Mouse (Mus musculus): ENCODE results near the gene Hnf1b.

Hnf1b gene

DNA sequence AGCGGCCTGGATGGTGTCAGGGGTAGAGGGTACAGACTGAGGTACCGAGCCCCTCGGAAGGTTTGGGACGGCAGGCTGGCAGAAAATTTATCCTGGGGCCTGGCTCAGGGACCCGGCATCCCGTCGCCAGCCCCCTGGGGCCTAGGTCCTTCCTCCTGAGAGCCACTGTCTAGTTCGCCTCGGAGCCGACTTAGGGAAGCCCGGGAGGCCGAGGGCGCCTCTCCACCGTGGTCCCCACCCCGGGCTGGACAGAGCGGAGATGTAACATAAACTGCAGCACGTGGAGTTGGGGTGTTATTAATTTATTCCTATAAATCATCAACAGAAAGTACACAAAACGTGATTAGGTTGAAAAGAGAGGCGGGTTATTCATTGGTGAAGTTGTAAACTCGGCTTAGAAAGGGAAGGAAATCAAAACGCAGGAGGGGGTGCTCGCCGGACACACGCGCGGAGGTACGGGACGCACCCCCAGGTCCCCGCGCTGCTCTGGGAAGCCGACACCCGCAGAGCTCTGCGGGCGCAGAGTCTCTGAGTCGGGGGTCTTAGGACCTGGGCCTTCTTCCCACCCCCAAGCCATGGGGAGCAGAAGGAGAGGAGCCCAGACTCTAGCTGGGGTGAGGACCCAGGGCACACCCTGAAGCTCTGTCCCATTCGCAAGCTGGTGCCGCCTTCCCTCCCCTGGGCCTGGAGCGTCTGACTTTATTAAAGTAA lies 2.8 kb downstream of the Hnf1b start:
- no peak for DNase-seq (ENCODE audit: low spot score in 2 of 2)

GRCm38 (mm10) chr11:83853221-83853792 lies 3.4 kb downstream of the Hnf1b start:
- no peak for DNase-seq (ENCODE audit: low spot score in 2 of 2)

- DNase-seq (ENCODE audit: low spot score in 2 of 2), result no peak
These were observed 4.2 kb downstream of the Hnf1b start for GRCm38 (mm10) chr11:83854091-83854490.

- DNase-seq (ENCODE audit: low spot score in 2 of 2), result no peak
These were observed 4.8 kb downstream of the Hnf1b start for GRCm38 (mm10) chr11:83854707-83855106.

DNA sequence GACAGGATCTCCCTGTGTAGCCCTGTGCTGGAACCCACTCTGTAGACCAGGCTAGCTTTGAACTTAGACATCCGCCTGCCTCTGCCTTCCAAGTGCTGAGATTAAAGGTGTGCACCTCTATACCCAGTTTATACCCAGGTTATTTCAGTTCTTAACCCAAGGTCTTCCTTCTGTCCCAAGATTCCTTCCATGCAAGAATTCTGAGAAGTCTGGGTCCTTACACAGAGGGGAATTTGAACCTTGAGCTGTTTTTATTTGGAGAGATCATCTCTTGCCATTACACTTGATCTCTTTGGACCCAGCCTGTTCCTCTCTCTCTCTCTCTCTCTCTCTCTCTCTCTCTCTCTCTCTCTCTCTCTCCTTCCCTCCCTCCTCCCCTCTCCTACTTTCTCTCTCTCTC lies 7.4 kb downstream of the Hnf1b start:
- no peak for DNase-seq (ENCODE audit: low spot score in 2 of 2)

DNA sequence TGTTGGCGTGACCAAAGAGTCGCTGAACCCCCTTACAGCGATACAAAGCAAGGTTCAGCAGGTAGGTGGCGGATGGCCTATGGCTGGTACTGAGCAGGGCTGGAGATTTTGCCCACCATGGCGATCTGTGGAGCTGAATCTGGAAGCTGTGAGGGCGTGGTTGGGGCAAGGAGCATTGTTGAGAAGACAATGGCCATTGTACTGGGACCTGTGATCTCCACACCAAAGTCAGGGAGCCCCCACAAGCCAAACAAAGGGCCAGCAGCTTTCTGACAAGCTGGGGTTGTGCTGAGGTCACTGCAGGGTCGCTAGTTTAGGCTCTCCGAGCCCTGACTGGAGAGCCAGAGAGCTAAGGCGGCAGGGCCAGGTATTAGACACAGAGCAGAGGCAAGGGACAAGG lies 15.4 kb downstream of the Hnf1b start:
- DNase-seq (ENCODE audit: low spot score in 2 of 2), result no peak

GRCm38 (mm10) chr11:83867571-83867970 lies 17.7 kb downstream of the Hnf1b start:
- DNase-seq (ENCODE audit: low spot score in 2 of 2), result no peak

- DNase-seq (ENCODE audit: low spot score in 2 of 2), result no peak
These were observed 19.3 kb downstream of the Hnf1b start for GRCm38 (mm10) chr11:83869147-83869546.

GRCm38 (mm10) chr11:83869686-83870085 lies 19.8 kb downstream of the Hnf1b start:
- no peak for DNase-seq (ENCODE audit: low spot score in 2 of 2)

GRCm38 (mm10) chr11:83871780-83872554 lies 22.1 kb downstream of the Hnf1b start:
- no peak for DNase-seq (ENCODE audit: low spot score in 2 of 2)

DNA sequence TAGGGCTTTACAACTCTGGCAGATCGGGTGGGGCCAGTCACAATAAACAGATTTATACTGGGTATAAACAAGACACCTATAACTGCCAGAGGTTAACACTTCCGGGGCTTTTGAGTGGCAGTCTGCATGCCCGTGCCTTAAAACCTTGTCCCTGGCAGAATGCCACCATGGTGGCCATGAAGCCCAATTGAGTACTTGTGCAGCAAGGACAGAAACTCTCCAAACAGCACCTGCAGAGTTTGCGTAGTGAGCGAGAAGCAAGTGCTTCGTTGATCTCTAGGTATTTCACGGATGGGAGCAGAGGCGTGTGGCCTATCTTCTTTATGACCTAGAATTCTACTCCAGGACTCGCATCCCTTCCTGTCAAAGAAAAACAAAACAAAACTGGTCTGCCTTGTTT lies 23.6 kb downstream of the Hnf1b start:
- DNase-seq (ENCODE audit: low spot score in 2 of 2), result no peak

- DNase-seq (ENCODE audit: low spot score in 2 of 2), result no peak
These were observed 26.8 kb downstream of the Hnf1b start for GRCm38 (mm10) chr11:83876630-83877029.

DNA sequence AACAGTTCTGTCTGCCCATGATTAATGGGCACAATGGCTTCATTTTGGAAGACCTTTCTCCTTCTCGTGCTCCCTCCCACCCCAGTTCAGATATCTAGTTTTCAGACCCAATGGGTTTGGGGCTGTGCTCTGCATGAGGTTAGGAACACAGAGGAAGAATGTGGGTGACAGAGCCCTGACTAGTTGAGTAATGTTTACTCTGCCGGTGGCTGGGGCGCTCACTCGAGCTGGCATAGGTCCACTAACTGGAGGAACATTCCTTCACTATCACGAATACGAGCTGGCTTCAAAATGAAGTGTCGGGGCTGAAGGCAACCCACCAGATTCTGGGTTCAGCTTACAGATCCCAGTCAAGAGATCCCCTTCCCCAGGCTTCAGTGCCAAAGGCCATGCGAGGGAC lies 27.9 kb downstream of the Hnf1b start:
- no peak for DNase-seq (ENCODE audit: low spot score in 2 of 2)

DNA sequence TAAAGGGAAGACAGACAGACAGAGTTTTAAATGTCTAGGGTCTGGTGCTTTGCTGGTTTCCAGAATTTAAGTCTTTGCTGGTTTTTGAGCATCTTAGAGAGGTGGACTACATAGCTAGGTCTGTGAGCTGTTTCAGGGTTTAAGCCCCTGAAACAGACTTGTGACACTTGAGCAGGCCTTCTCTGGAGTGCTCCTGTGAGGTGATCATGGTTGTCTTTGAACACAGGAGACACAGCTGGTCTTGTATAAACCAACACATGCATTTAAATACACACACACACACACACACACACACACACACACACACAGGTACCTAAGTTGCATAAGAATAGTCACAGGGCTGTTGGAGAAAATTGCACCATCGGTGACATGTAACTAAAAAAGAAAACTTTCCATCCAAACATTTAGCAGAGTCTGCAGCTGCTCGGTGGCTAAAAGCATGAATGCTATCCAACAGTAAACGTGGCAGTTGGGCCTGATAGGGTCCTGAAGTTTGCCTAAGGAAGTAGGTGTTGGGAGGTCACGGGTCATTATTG lies 28.6 kb downstream of the Hnf1b start:
- DNase-seq (ENCODE audit: low spot score in 2 of 2), result no peak

- DNase-seq (ENCODE audit: low spot score in 2 of 2), result no peak
These were observed 29.3 kb downstream of the Hnf1b start for GRCm38 (mm10) chr11:83879130-83879529.

GRCm38 (mm10) chr11:83881438-83881837 lies 31.6 kb downstream of the Hnf1b start:
- DNase-seq (ENCODE audit: low spot score in 2 of 2), result no peak

DNA sequence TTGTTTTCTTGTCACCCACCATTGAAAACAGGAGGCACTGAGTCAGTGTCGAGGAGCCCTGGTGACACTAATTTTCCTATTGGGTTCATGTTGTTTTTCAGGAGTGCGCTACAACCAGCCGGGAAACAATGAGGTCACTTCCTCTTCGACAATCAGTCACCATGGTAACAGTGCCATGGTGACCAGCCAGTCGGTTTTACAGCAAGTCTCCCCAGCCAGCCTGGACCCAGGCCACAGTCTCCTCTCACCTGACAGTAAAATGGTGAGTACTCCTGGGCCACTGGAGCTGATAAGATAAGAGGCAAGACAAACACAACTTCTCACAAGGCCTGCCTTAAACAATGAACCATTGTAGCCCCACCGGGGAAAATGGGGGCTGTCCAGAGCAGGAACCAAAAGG lies 32.7 kb downstream of the Hnf1b start:
- DNase-seq (ENCODE audit: low spot score in 2 of 2), result no peak

DNA sequence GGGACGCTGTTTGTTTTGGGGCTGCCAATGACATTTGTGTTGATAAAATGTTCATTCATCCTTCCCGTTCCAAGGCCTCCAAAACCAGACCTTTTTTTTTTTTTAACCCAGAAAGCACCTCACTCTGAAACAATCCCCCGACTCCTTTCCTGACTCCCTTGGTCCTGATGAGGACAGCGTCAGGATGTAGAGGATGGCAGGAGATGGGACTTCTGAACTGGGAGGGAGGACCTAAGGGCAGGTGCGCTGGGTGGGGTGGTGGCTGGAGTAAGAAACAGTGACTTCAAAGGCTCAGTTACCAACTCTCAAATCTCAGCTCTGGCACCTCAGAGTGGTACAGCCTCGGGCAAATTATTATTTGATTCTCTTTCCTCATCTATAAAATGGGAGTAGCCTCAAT lies 33.2 kb downstream of the Hnf1b start:
- no peak for DNase-seq (ENCODE audit: low spot score in 2 of 2)

DNA sequence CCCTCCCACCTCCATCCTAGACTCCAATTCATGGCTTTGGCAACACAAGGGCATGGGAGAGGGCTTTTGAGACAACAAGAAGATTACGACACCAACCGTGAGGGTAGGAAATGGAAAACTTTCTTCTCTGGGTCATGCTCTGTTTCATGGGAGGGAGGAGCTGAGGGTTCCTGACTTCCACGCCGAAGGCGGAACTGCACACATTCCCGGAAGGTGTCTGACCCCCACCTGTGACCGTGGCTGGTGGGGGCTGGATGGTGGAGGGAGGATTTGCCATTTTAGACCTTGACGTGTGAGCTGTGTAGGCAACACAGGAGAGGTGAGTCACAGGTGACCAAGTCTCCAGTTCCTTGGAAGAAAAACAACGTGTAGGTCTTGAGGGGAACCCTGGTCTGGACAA lies 33.9 kb downstream of the Hnf1b start:
- no peak for DNase-seq (ENCODE audit: low spot score in 2 of 2)

DNA sequence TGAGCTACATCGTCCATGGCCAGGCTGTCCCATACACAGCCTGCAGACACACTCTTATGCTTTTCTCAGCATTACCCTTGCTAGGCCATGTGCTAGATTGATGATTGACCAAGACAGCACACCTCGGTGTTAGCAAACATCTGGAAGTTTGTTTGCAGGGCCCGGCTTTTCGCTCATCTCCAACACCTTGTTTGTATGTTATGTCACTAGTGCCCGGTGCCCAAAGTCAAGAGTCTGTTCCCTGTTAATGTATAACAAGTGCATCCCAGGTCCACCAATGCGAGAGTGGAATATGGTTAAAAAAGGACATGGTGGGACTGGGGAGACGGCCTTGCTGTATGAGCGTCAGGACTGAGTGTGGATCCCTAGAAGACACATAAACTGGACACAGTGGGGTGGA lies 35.3 kb downstream of the Hnf1b start:
- DNase-seq (ENCODE audit: low spot score in 2 of 2), result no peak

DNA sequence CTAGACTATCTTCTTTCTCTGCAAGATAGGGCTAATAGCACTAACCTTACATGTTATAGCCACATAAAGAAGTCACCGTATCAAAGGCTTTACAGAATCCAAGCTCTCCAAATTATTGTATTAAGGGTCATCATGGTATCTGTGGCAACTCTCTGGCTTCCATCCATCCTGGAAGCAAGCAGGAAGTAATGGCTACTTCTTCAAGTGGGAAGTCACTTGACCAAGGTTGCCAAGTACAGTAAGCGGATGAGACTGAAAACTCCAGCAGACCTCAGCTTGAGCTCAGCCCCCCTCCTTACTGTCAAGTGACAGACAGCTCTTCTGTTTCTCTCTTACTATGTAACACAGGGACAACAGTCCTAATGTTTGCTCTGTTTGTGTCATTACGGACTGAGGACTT lies 36.9 kb downstream of the Hnf1b start:
- no peak for DNase-seq (ENCODE audit: low spot score in 2 of 2)

DNA sequence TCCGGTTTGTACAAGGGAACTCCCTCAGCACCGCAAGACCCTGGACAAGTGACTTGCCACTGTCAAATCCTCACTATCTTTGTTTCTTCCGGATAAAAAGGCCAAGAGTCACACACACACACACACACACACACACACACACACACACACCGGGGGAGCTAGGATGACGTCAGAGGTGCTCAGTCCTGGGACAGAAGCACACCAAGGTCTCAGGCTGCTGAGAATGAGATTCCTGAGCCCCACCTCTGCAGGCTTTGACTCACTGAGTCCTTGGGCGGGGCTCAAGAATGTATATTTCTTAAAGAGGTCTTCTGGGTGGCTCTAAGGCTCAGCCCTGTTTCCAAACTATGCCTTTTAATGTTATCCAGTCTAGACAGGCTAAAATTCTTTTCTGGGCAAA lies 41.5 kb downstream of the Hnf1b start:
- DNase-seq (ENCODE audit: low spot score in 2 of 2), result no peak

DNA sequence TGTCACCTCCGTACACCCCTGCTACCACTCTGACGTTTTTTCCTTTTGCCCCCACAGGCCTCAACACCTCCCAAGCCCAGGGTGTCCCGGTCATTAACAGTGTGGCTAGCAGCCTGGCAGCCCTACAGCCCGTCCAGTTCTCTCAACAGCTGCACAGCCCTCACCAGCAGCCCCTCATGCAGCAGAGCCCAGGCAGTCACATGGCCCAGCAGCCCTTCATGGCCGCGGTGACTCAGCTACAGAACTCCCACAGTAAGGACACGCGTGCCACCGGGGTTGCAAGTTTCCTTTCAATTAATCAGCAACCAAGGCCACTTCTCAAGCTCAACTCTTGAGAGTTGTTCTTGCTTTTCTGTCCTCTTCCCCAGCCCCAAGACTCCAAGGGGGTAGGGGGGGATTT lies 43.5 kb downstream of the Hnf1b start:
- no peak for DNase-seq (ENCODE audit: low spot score in 2 of 2)

All from spleen, postnatal 10 days (tissue).